Mouse (Mus musculus) mouse embryonic stem cell (cell line): ENCODE data around the gene Vmn1r228.

Source experiments
- in situ Hi-C, 2 experiments: fragments of 300-500 bp; cut with MboI; formaldehyde crosslinking; loops; 1 replicate in 1 of 2; 3 replicates in 1 of 2; pipeline ENCODE4 v1.14.3; 2019 to 2020; ENCODE audit warnings: low sequenced_read_pairs in 2 of 2, low pct_unique_long_range_greater_than_20kb in 1 of 2, mixed read lengths in 1 of 2; ENCODE audit not compliant: unreplicated experiment in 1 of 2

Vmn1r228 gene

DNA sequence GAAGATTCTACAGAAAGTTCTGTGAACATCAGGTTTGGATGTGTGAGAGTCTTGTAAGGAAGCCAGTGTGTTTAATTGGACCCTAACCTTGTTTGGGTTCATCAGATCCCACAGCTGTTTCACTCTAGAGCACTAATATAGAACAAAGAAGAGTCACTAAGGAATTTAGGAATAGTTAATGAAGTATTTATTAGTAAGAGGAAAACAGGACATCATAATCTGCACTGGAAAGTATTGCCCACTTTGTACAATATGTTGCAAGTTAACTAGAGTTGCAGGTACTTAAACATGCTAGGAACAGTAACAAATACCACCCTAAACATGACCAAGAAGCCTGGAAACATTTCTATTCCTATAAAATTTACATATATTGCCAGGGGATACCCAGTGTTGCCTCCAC lies at the start of gene Vmn1r228:
TSS of gene Vmn1r228 (minus strand) at position 101 of the 400 bp plus-strand sequence.
- in situ Hi-C loops: no loop called here

DNA sequence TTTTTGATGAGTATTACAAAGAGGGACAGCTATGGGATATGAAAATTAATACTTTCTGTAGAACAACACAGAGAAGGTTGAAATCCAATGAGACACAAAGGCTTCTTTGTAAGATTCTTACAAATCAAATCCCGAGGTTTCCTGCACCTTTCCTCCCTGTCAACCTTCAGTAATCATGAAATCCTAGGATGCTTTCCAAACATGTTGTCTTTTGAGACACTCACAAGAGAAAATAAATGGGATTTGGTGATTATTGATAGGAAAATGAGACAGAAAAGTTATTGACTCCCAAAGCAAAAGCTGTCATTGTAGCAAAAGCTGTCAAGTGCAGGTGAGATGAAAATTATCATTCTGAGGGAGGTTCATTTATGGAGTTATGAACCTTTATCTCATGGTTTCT lies 25.3 kb upstream of the Vmn1r228 start, which contains the start of gene Vmn1r229:
TSS of gene Vmn1r229 (plus strand) at position 301 of the 400 bp plus-strand sequence.
- in situ Hi-C loops: no loop called here

DNA sequence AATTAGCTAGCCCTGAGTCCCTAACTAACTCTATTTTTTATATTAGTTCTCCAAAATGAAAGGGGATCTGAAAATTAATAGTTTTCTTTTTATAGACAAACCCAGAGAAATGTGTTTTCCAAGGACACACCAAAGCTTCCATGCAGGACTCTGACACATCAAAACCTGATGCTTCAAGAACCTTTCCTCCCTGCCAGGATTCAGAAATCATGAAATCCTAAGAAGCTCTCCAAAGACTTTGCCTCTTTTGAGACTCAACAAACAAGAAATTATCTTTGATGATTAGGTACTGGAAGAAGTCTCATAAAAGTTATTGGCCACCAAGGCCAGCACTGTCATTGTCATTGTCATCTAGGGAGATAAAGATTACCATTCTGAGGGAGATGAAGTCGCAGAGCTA lies 56.4 kb downstream of the Vmn1r228 start, which contains the start of gene Vmn1r227:
TSS of gene Vmn1r227 (plus strand) at position 301 of the 400 bp plus-strand sequence.
- in situ Hi-C loops: no loop called here
